Mouse (Mus musculus) kidney, embryonic 16.5 days (tissue): ENCODE measurements around the gene Olfr157. TPM values are rescaled to one million over a fixed set of nuclear protein-coding genes. Genes with fewer than 3 reads are reported as not detected.

ENCODE experiments used
- ATAC-seq: fragments of 200-750 bp; cut with Nextera tagmentation; 2 replicates; pipeline ENCODE4 v1.8.0; 2017; ENCODE audit warnings: moderate TSS enrichment; ENCODE audit not compliant: low FRiP score, low TSS enrichment
- H3K27ac ChIP-seq: fragments of 300-500 bp; sonication (generic); 2 replicates; pipeline ENCODE4 v1.5.1; 2014; ENCODE audit warnings: low read length
- H3K27me3 ChIP-seq: fragments of 300-500 bp; sonication (generic); 2 replicates; pipeline ENCODE4 v1.6.1; 2014; ENCODE audit warnings: low read length, control low read depth, mixed read lengths; ENCODE audit not compliant: insufficient read depth
- H3K36me3 ChIP-seq: fragments of 300-500 bp; sonication (generic); 2 replicates; pipeline ENCODE4 v1.6.1; 2014; ENCODE audit warnings: low read length, control low read depth, mixed read lengths; ENCODE audit not compliant: insufficient read depth
- H3K4me1 ChIP-seq: fragments of 300-500 bp; sonication (generic); 2 replicates; pipeline ENCODE4 v1.6.1; 2014; ENCODE audit warnings: low read length, control low read depth, mixed read lengths; ENCODE audit not compliant: insufficient read depth
- H3K4me2 ChIP-seq: fragments of 300-500 bp; sonication (generic); replicated peaks from 2 replicates; pipeline ENCODE4 v1.6.1; 2014; ENCODE audit warnings: low read depth, low read length
- H3K4me3 ChIP-seq: fragments of 300-500 bp; sonication (generic); 2 replicates; pipeline ENCODE4 v1.5.1; 2014; ENCODE audit warnings: mild to moderate bottlenecking, low read length
- H3K9ac ChIP-seq: fragments of 300-500 bp; sonication (generic); replicated peaks from 2 replicates; pipeline ENCODE4 v1.6.1; 2014; ENCODE audit warnings: low read length
- H3K9me3 ChIP-seq: fragments of 300-500 bp; sonication (generic); 2 replicates; pipeline ENCODE4 v1.6.1; 2016; ENCODE audit warnings: low read length, control low read depth
- WGBS: fragments of 180-500 bp; shearing (Covaris S2); extraction: QIAGEN DNeasy Blood & Tissue Kit; methylation state at CpG from one replicate; pipeline ENCODE4 v1.1.7; 2014; 5-methylcytosine and 5-hydroxymethylcytosine counted together
- polyA plus RNA-seq: library from polyadenylated mRNA; unstranded; fragments of >200 nt; fragmentation: Nextera tagmentation; extraction: Ambion mirVana; gene quantifications from 2 replicates; pipeline ENCODE4 v1.2.1, GENCODE M21; 2015

Olfr157 gene
- polyA plus RNA-seq: not detected in 2 replicates

- ATAC-seq: no peak
- Histone ChIP-seq H3K9me3 (peaks cover 3% of the 10 kb centered on the region; the same call in 1 of the 2 replicates), H3K4me1 (no peaks in the 10 kb centered on the region), H3K27me3 (no peaks in the 10 kb centered on the region), H3K4me2 (no peak within 1 kb of the TSS), H3K9ac (no peak within 1 kb of the TSS), H3K36me3 (no peaks in the 10 kb centered on the region), H3K27ac (no peak within 1 kb of the TSS), H3K4me3 (no peak within 1 kb of the TSS)
- 61% methylated on average over 1 of the region's 1 CpGs for WGBS
These were observed at the start of gene Olfr157 for GRCm38 (mm10) chr4:43840101-43840500. TSS of gene Olfr157 (minus strand) at chr4:43840201.

GRCm38 (mm10) chr4:43884196-43884595 lies 44.2 kb upstream of the Olfr157 start:
- H3K36me3 ChIP-seq: no peaks in the 10 kb centered on the region
- H3K27ac ChIP-seq: peak overlapping the region; percentile 50; the same call in 1 of the 2 replicates
- no peak overlapping the region for H3K4me2 ChIP-seq
- no peak for ATAC-seq
- WGBS: 42% methylated on average over 4 of the region's 4 CpGs
- H3K9ac ChIP-seq: no peak overlapping the region
- H3K4me1 ChIP-seq: peaks cover 16% of the 10 kb centered on the region
- H3K9me3 ChIP-seq: no peaks in the 10 kb centered on the region
- no peaks in the 10 kb centered on the region for H3K27me3 ChIP-seq
- no peak overlapping the region for H3K4me3 ChIP-seq

- H3K36me3 ChIP-seq: no peaks in the 10 kb centered on the region
- peaks cover 16% of the 10 kb centered on the region for H3K4me1 ChIP-seq
- WGBS: 78% methylated on average over 6 of the region's 6 CpGs
- no peaks in the 10 kb centered on the region for H3K27me3 ChIP-seq
- no peaks in the 10 kb centered on the region for H3K9me3 ChIP-seq
- H3K4me3 ChIP-seq: no peak overlapping the region
- no peak overlapping the region for H3K27ac ChIP-seq
- no peak overlapping the region for H3K9ac ChIP-seq
- no peak overlapping the region for H3K4me2 ChIP-seq
- ATAC-seq: no peak
These were observed 39.6 kb upstream of the Olfr157 start for GRCm38 (mm10) chr4:43879566-43879965.

- Histone ChIP-seq H3K36me3 (no peaks in the 10 kb centered on the region), H3K27ac (no peak overlapping the region), H3K4me1 (peaks cover 14% of the 10 kb centered on the region), H3K4me2 (no peak overlapping the region), H3K9me3 (no peaks in the 10 kb centered on the region), H3K9ac (0 out of 2 replicates have a peak overlapping the region, but pooled peaks have one; percentile 17), H3K4me3 (no peak overlapping the region), H3K27me3 (no peaks in the 10 kb centered on the region)
- no peak for ATAC-seq
- 58% methylated on average over 5 of the region's 5 CpGs for WGBS
These were observed 38.2 kb upstream of the Olfr157 start for GRCm38 (mm10) chr4:43878121-43878776.

- no peak overlapping the region for H3K4me2 ChIP-seq
- H3K27ac ChIP-seq: no peak overlapping the region
- no peak overlapping the region for H3K4me3 ChIP-seq
- no peaks in the 10 kb centered on the region for H3K9me3 ChIP-seq
- no peaks in the 10 kb centered on the region for H3K36me3 ChIP-seq
- 93% methylated on average over 1 of the region's 1 CpGs for WGBS
- H3K4me1 ChIP-seq: peaks cover 14% of the 10 kb centered on the region
- no peak overlapping the region for H3K9ac ChIP-seq
- ATAC-seq: no peak
- no peaks in the 10 kb centered on the region for H3K27me3 ChIP-seq
These were observed 37.2 kb upstream of the Olfr157 start for GRCm38 (mm10) chr4:43877230-43877629.

GRCm38 (mm10) chr4:43875919-43876411 lies 36.0 kb upstream of the Olfr157 start:
- 0% methylated on average over 20 of the region's 20 CpGs for WGBS
- H3K9ac ChIP-seq: peak overlapping the region; percentile 87

GRCm38 (mm10) chr4:43875160-43875918 lies 35.3 kb upstream of the Olfr157 start, which contains the start of gene Reck:
TSS of gene Reck (plus strand) at chr4:43875530.
- under 1% methylated on average over 72 of the region's 73 CpGs for WGBS
- peak within 1 kb of the TSS; percentile 64 for H3K27ac ChIP-seq
- H3K4me1 ChIP-seq: peaks cover 14% of the 10 kb centered on the region
- ATAC-seq: peak; percentile 94
- H3K27me3 ChIP-seq: no peaks in the 10 kb centered on the region
- peak within 1 kb of the TSS; percentile 90 for H3K4me2 ChIP-seq
- H3K4me3 ChIP-seq: peak within 1 kb of the TSS; percentile 70
- peak within 1 kb of the TSS; percentile 87 for H3K9ac ChIP-seq
- no peaks in the 10 kb centered on the region for H3K36me3 ChIP-seq
- H3K9me3 ChIP-seq: no peaks in the 10 kb centered on the region

More at GRCm38 (mm10) chr4:43875919-43876411, 36.0 kb upstream of the Olfr157 start:
- no peaks in the 10 kb centered on the region for H3K9me3 ChIP-seq
- H3K27me3 ChIP-seq: no peaks in the 10 kb centered on the region
- H3K4me3 ChIP-seq: peak overlapping the region; percentile 70
- peak overlapping the region; percentile 60; the same call in 1 of the 2 replicates for H3K27ac ChIP-seq
- ATAC-seq: peak; percentile 78
- peak overlapping the region; percentile 90 for H3K4me2 ChIP-seq
- no peaks in the 10 kb centered on the region for H3K36me3 ChIP-seq
- peaks cover 14% of the 10 kb centered on the region for H3K4me1 ChIP-seq

- H3K4me2 ChIP-seq: peak overlapping the region; percentile 90
- peak overlapping the region; percentile 87; the same call in 1 of the 2 replicates for H3K9ac ChIP-seq
- H3K4me1 ChIP-seq: peaks cover 14% of the 10 kb centered on the region
- H3K36me3 ChIP-seq: no peaks in the 10 kb centered on the region
- peak overlapping the region; percentile 70 for H3K4me3 ChIP-seq
- no peak for ATAC-seq
- 34% methylated on average over 7 of the region's 7 CpGs for WGBS
- H3K9me3 ChIP-seq: no peaks in the 10 kb centered on the region
- H3K27ac ChIP-seq: no peak overlapping the region
- no peaks in the 10 kb centered on the region for H3K27me3 ChIP-seq
These were observed 34.5 kb upstream of the Olfr157 start for GRCm38 (mm10) chr4:43874501-43874900.

GRCm38 (mm10) chr4:43869821-43870220 lies 29.8 kb upstream of the Olfr157 start:
- WGBS: 75% methylated on average over 10 of the region's 10 CpGs
- Histone ChIP-seq H3K9me3 (peaks cover 7% of the 10 kb centered on the region), H3K4me3 (no peak overlapping the region), H3K27ac (no peak overlapping the region), H3K36me3 (no peaks in the 10 kb centered on the region), H3K4me2 (no peak overlapping the region), H3K4me1 (peaks cover 5% of the 10 kb centered on the region), H3K9ac (no peak overlapping the region), H3K27me3 (no peaks in the 10 kb centered on the region)
- ATAC-seq: no peak
